Mouse (Mus musculus) limb, embryonic 14.5 days (tissue): ENCODE results near the gene 4933402N22Rik. TPM values are rescaled to one million over a fixed set of nuclear protein-coding genes. Genes with fewer than 3 reads are reported as not detected.
"Not testable (repeated sequence)": the region's sequence is repeated elsewhere in the genome, so short reads cannot be mapped to it uniquely, and the experiment has no call there.

Source experiments
- ATAC-seq: fragments of 200-750 bp; cut with Nextera tagmentation; 2 replicates; pipeline ENCODE4 v1.8.0; 2017; ENCODE audit warnings: low read depth, moderate number of reproducible peaks, moderate TSS enrichment; ENCODE audit not compliant: low FRiP score
- DNase-seq: peaks from one replicate; pipeline ENCODE4 v3.0.0-alpha.2; 2015; ENCODE audit warnings: low spot score
- H3K27ac ChIP-seq: fragments of 300-500 bp; sonication (generic); replicated peaks from 2 replicates; pipeline ENCODE4 v1.5.1; 2014; ENCODE audit warnings: low read depth, mild to moderate bottlenecking, low read length, moderate library complexity, mixed read lengths
- H3K27me3 ChIP-seq: fragments of 300-500 bp; sonication (generic); 2 replicates; pipeline ENCODE4 v1.6.1; 2014; ENCODE audit warnings: low read length, mixed read lengths; ENCODE audit not compliant: control insufficient read depth, insufficient read depth
- H3K36me3 ChIP-seq: fragments of 300-500 bp; sonication (generic); 2 replicates; pipeline ENCODE4 v1.6.1; 2014; ENCODE audit warnings: mild to moderate bottlenecking, low read length, moderate library complexity, mixed read lengths; ENCODE audit not compliant: control insufficient read depth, insufficient read depth
- H3K4me1 ChIP-seq: fragments of 300-500 bp; sonication (generic); 2 replicates; pipeline ENCODE4 v1.6.1; 2014; ENCODE audit warnings: antibody characterized with exemption, low read length, mixed read lengths; ENCODE audit not compliant: control insufficient read depth, insufficient read depth
- H3K4me2 ChIP-seq: fragments of 300-500 bp; sonication (generic); replicated peaks from 2 replicates; pipeline ENCODE4 v1.6.1; 2014; ENCODE audit warnings: low read depth, mild to moderate bottlenecking, low read length, moderate library complexity; ENCODE audit not compliant: severe bottlenecking
- H3K4me3 ChIP-seq: fragments of 300-500 bp; sonication (generic); replicated peaks from 2 replicates; pipeline ENCODE4 v1.5.1; 2014; ENCODE audit warnings: low read length
- H3K9ac ChIP-seq: fragments of 300-500 bp; sonication (generic); 2 replicates; pipeline ENCODE4 v1.6.1; 2014; ENCODE audit warnings: mild to moderate bottlenecking, low read depth, low read length, moderate library complexity; ENCODE audit not compliant: severe bottlenecking
- H3K9me3 ChIP-seq: fragments of 300-500 bp; sonication (generic); 2 replicates; pipeline ENCODE4 v1.6.1; 2016; ENCODE audit warnings: low read length; ENCODE audit not compliant: control insufficient read depth
- WGBS: fragments of 180-500 bp; shearing (Covaris S2); extraction: QIAGEN DNeasy Blood & Tissue Kit; methylation state at CpG from one replicate; pipeline ENCODE4 v1.1.7; 2014; 5-methylcytosine and 5-hydroxymethylcytosine counted together
- polyA plus RNA-seq, 2 experiments: library from polyadenylated mRNA; depleted of rRNA in 1 of 2; stranded (reverse) in 1 of 2; unstranded in 1 of 2; fragments of >200 nt; fragmentation: Nextera tagmentation in 1 of 2; extraction: Ambion mirVana in 1 of 2; gene quantifications; 2 replicates each; pipeline versions ENCODE4 v1.2.1 to v1.2.3; 2012 to 2014

The 4933402N22Rik gene
- polyA plus RNA-seq (2012; rRNA removed) (not detected in 2 replicates), polyA plus RNA-seq (2014; fragmentation: Nextera tagmentation; extraction: Ambion mirVana) (not detected in 2 replicates)

DNA sequence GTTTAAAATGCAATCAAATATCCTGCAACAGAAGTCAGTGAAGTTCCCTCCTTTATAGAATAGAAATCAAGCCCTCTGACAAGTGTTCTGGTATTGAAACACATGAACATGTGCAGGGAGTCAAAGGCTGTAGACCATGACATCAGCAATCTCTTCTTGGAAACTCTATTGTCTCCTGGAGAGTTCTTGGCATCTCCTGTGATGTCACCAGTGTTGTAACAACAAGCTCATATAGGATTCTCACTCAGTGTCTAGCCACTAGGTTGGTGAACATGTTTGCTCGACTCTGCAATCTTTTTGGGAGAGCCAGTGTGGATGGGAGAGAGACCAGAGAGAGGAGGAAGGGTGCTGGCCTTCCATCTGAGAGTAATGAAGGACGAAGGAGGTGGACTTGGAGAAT lies at the start of gene 4933402N22Rik:
4933402N22Rik (plus strand) TSS at position 301 of the 400 bp plus-strand sequence.
- H3K9ac ChIP-seq, ATAC-seq, H3K36me3 ChIP-seq, H3K27ac ChIP-seq, H3K9me3 ChIP-seq, H3K4me2 ChIP-seq, H3K4me1 ChIP-seq, H3K27me3 ChIP-seq, H3K4me3 ChIP-seq, DNase-seq: not testable (repeated sequence)
- WGBS: 40% methylated on average over 1 of the region's 2 CpGs

DNA sequence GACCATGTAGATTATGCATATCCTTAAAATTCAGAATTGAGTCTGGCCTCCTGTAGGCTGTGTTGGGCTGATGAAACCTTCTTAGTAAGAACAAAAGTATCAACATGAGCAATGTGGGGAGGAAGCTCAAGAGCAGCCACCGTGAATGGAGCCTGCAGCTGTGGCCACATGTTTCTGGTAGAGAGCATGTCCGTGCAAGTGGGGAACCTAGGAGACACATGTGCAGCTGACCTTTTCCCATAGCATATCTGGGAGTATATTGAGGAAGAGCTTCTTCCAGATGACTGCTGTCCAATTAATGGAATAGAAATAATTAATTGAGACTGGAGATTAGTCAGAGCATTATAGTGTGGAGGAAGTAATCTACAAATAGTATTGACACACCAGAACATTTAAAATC lies 5.9 kb downstream of the 4933402N22Rik start:
- H3K27ac ChIP-seq, H3K4me1 ChIP-seq, H3K9me3 ChIP-seq, H3K4me3 ChIP-seq, H3K27me3 ChIP-seq, DNase-seq, H3K9ac ChIP-seq, ATAC-seq, H3K36me3 ChIP-seq, H3K4me2 ChIP-seq: not testable (repeated sequence)
- 100% methylated on average over 1 of the region's 2 CpGs for WGBS

Other genes starting within 250 kb of the 4933402N22Rik start
- not detected in 2 replicates for gene Gm8922, start 236.1 kb upstream of the 4933402N22Rik start, polyA plus RNA-seq (2012; rRNA removed)
- not detected in 2 replicates for gene Gm8922, start 236.1 kb upstream of the 4933402N22Rik start, polyA plus RNA-seq (2014; fragmentation: Nextera tagmentation; extraction: Ambion mirVana)
- gene Gm8926, start 147.5 kb upstream of the 4933402N22Rik start, polyA plus RNA-seq (2012; rRNA removed): not detected in 2 replicates
- gene Gm8926, start 147.5 kb upstream of the 4933402N22Rik start, polyA plus RNA-seq (2014; fragmentation: Nextera tagmentation; extraction: Ambion mirVana): not detected in 2 replicates
- gene Gm6465, start 72.5 kb upstream of the 4933402N22Rik start, polyA plus RNA-seq (2012; rRNA removed): not detected in 2 replicates
- not detected in 2 replicates for gene Gm6465, start 72.5 kb upstream of the 4933402N22Rik start, polyA plus RNA-seq (2014; fragmentation: Nextera tagmentation; extraction: Ambion mirVana)